Mouse (Mus musculus): ENCODE data around the gene Rsrc1. TPM values are rescaled to one million over a fixed set of nuclear protein-coding genes. Genes with fewer than 3 reads are reported as not detected.

Gene Rsrc1
- total RNA-seq (2021) = 10 to 100 TPM; 27.4 to 31.4 TPM
- long read RNA-seq, experiment 1, transcript Rsrc1-203 (10 exons, 3,224 nt) = major isoform, 18 of 32 reads
- long read RNA-seq, experiment 1, partial matches to known transcripts = 1 of 32 reads
- long read RNA-seq, experiment 1, other reads (novel, unspliced or antisense) = 12 of 32 reads
- long read RNA-seq, experiment 2, transcript Rsrc1-203 (10 exons, 3,224 nt) = major isoform, 20 of 32 reads
- long read RNA-seq, experiment 2, partial matches to known transcripts = 1 of 32 reads
- long read RNA-seq, experiment 2, other reads (novel, unspliced or antisense) = 10 of 32 reads

DNA sequence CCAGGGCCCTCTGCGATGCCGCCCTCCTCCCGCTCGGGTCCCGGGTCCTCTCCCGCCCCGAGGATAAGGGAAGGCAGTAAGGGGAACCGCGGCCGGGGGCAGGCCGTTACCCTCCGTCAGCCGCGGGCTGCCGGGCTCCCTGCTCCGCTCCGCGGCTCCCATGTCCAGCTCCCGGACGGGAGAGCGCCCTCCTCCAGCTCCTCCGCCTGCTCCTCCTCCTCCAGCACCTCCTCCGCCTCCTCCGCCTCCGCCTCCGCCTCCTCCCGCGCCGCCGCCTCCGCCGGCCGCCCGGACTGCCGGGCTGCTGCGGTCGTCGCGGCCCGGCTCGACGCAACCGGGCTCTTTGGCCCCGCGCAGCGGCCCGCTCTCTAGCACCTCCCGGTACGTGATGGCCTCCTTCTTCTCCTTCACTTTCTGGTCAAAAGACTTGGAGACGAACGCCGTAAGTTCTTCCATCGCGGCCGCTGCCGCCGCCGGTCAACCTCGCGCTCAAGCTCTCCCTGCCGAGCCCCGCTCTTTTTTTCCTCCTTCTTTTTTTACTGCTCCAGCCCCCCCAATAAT, at the start of gene Rsrc1:
Gene Rsrc1 (plus strand): TSS at position 290 of the 561 bp plus-strand sequence.
- no peak for DNase-seq (ENCODE audit: low spot score in 2 of 2)
- intact Hi-C loops (cut with DNase I) = loop anchor here (10.0 kb wide), 1 partner anchor 364 kb away; no protein-coding TSS in a partner anchor

- DNase-seq (ENCODE audit: low spot score in 2 of 2) = no peak
- intact Hi-C loops (cut with DNase I) = no loop called here
Observed at GRCm38 (mm10) chr3:66939675-66940074, 41.5 kb upstream of the Rsrc1 start.

DNA sequence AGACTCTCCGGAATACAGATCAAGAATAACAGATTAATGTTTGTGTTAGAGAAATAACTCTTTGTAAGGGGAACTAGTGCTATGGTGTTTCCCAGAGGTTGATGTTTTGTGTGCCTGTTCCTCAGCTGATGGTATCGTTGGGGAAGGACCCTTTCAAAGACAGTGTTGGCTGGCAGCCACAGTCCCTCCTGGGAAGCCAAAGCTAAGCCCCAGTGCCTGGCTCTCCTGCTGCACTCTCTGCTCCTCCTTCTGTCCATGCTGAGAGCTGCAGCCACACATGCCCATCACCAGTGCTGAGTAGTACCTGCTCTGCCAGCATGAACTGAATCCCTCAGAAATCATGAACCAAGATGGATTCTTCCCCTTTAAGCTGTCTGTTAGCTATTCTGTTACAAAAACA, 26.1 kb upstream of the Rsrc1 start:
- intact Hi-C loops (cut with DNase I) = no loop called here
- DNase-seq (ENCODE audit: low spot score in 2 of 2) = no peak

- DNase-seq (ENCODE audit: low spot score in 2 of 2) = no peak
- intact Hi-C loops (cut with DNase I) = no loop called here
Observed at GRCm38 (mm10) chr3:66959972-66960371, 21.2 kb upstream of the Rsrc1 start.

GRCm38 (mm10) chr3:66964884-66965283, 16.3 kb upstream of the Rsrc1 start:
- DNase-seq (ENCODE audit: low spot score in 2 of 2) = no peak
- intact Hi-C loops (cut with DNase I) = no loop called here

DNA sequence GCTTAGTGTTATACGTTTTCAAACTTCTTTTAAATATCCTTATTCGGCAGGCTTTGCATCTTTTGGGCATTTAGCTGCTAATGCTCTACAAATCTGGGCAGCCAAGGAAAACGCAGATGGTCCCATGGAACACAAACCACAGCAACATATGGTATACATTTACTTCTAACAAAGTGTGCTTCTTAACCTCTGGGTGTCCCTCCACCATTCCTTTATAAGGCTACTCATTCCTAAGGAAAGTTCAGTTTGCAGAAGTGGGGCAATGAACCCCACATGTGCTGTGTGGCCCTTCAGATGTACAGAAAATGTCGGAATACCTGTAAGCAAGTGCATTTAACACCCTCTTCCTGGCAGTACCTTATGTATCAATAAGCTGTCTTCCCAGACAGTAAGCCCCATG, 13.7 kb upstream of the Rsrc1 start:
- no peak for DNase-seq (ENCODE audit: low spot score in 2 of 2)
- intact Hi-C loops (cut with DNase I) = no loop called here

DNA sequence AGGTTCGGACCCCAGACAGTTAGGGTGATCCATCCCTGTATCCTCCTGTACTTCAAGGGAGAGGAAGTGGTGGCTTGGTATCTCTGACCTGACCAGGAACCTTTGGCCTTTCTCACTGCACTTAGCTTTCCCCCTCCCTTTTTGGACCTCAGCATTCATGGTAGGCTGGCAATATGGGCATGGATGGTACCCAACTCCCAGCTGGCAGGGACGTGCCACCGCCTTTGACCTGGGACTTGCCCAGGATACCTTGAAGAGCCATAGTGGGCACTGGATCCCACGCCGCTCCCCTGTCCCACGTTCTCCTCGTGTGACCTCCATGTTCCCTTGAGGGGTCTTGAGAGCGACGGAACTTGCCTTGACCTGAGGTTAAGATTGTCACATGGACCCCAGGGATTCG, 10.9 kb upstream of the Rsrc1 start:
- intact Hi-C loops (cut with DNase I) = loop anchor here (5.0 kb wide), 2 partner anchors 223 to 563 kb away; no protein-coding TSS in a partner anchor
- DNase-seq (ENCODE audit: low spot score in 2 of 2) = no peak

- DNase-seq (ENCODE audit: low spot score in 2 of 2) = no peak
- intact Hi-C loops (cut with DNase I) = loop anchor here (5.0 kb wide), 2 partner anchors 223 to 563 kb away; no protein-coding TSS in a partner anchor
Observed at GRCm38 (mm10) chr3:66970661-66971331, 10.4 kb upstream of the Rsrc1 start.

DNA sequence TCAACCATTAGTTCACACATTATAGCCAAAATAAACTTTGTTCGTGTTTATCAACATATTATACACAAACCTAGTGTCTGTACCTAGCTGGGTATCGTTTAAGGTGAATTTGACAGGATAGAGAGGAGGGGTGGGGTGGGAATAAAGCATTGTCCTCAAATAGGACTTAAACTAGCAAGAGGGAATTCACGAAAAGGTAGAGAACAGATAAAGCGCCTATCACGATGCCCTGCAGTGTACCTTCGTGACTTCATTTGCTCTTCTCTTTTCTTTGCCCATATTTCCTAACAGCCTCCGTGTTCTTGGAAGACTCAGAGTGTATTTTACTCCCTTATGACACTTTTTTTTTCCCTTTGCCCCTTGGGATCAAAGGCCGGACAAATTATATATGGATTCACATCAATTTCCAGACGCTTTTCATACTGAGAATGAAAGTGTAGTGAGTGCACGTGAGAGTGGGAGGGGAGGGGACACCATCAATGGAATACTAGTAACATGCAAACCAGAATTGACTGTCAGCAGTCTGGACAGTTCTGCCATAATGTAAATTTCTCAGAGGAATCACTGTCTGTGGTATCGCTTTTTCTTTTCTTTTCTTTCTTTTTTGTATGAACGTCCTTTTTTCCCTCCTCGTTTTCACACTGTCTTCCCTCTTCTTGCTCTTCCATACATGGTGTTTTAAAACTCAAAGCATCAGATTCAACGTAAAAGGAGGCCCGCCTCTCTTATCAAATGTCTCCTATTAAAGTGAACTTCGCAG, 8.8 kb upstream of the Rsrc1 start:
- intact Hi-C loops (cut with DNase I) = loop anchor here (5.0 kb wide), 2 partner anchors 225 to 565 kb away; no protein-coding TSS in a partner anchor
- no peak for DNase-seq (ENCODE audit: low spot score in 2 of 2)

GRCm38 (mm10) chr3:66973391-66973943, 7.7 kb upstream of the Rsrc1 start:
- no peak for DNase-seq (ENCODE audit: low spot score in 2 of 2)
- intact Hi-C loops (cut with DNase I) = loop anchor here (5.0 kb wide), 2 partner anchors 226 to 566 kb away; no protein-coding TSS in a partner anchor

DNA sequence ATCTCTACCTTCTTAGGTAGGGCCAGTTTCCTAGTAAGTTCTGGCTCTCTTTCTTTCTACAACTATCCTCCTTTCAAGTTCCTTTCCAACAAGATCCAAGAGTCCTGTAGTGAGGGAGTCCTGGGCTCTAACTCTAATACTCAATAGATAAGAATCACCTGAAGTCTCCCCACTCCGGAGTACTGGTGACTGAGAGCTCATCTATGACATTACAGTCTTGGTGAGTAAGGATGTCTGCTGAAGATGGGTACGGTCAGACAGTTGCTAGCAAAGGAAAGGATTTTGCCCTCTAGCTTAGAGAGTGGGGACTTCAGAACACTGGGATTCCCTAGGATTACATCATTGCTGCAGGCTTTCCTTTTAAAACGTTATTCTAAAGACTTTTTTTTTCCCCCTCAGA, 6.7 kb upstream of the Rsrc1 start:
- intact Hi-C loops (cut with DNase I) = loop anchor here (5.0 kb wide), 2 partner anchors 227 to 567 kb away; no protein-coding TSS in a partner anchor
- no peak for DNase-seq (ENCODE audit: low spot score in 2 of 2)

DNA sequence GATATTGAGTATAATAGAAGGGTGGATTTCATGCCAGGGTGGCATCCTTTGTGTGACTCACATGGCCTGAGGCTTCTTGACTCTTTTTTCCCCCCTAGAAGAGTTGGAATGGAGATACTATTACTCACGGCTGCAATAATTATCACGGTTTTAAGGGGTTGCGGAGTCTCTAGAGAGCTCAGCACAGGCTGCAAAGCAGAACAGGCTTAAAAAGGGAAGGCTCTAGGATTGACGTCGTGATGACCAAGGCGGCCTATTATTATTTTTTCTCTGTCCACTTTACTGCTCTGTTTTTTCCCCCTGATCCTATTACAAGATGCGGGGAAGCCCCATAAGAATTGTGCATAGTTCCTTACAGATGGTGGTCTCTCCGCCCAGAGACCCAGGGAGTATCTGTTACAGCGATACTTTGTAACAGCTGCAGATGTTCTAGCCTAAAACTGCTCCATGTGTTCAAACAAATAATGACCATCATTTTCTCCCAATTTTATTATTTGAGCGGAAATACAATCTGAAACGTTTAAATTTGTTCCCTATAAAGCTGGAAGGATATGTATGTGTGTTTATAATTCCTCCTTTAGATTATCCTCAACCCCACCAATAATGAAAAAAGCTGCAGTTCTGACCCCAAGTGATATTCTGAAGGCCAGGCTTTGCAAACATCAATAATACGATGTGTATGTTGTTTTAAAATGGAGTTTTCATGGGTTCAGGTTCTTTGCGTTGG, 4.1 kb upstream of the Rsrc1 start:
- no peak for DNase-seq (ENCODE audit: low spot score in 2 of 2)
- intact Hi-C loops (cut with DNase I) = no loop called here

GRCm38 (mm10) chr3:66977811-66978456, 3.3 kb upstream of the Rsrc1 start:
- DNase-seq (ENCODE audit: low spot score in 2 of 2) = no peak
- intact Hi-C loops (cut with DNase I) = no loop called here

DNA sequence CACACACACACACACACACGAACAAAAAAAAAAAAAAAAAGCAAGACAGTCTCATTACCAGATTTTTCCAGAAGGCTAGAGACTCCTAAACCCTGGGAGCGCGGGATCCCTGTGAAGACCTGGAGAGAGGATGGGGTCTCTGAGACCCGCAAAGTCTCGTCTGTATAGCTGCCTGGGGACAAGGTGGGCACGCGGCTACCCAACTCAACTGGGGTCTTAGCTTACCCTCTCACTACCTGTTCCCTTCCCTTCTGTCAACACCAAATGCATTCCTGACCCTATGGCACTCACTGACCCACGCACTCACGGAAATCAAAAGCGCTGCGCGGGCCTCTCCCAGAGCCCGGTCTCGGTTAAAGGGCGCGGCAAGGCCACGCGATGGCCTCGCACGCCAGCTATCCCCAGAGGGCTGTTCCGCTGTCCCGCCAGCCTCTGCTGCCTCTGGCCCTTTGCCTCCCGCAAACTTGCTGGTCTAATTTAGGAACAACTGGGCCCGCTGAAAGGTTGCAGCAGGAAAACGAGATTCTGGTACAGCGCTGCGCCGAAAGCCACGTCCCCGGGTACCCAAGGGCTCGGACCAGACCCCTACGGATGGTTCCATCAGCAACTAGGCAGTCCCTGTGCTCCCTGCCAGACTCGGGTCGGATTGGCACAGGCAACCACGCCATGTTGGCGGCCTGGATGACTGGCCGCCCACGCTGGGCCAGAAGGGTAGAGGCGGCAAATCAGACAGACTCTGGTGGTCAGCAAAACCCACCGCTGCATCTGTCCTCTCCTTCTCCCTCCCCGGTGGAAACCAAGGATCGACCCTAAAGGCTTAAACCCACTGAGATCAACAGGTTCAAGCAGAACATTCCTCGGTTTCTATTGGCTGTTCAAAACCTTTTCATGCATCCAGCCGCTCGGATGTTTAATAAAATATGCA, 2.5 kb upstream of the Rsrc1 start:
- intact Hi-C loops (cut with DNase I) = no loop called here
- DNase-seq (ENCODE audit: low spot score in 2 of 2) = no peak

DNA sequence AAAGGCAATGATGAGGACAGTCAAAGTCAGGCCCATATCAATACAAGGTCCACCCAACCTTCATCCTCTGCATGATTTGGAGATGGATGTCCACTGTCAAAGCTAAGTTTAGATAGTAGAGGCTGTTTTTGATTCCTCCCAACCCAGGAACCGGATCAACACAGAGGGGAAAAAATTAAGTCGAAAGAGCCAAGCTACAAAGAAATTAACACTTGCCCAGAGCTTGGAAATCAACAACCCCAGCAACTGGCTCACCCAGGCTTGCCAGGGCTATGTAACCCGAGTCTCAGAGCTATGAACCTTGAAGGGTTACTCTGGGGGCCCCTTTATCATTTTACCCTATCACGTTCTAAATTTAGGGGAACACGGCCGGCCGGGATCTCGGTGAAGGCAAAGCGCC, 1.7 kb upstream of the Rsrc1 start:
- intact Hi-C loops (cut with DNase I) = no loop called here
- no peak for DNase-seq (ENCODE audit: low spot score in 2 of 2)

GRCm38 (mm10) chr3:66980111-66980975, 847 bp upstream of the Rsrc1 start:
- DNase-seq (ENCODE audit: low spot score in 2 of 2) = no peak
- intact Hi-C loops (cut with DNase I) = loop anchor here (10.0 kb wide), 1 partner anchor 364 kb away; no protein-coding TSS in a partner anchor
